Mouse (Mus musculus) cerebellum, adult 9-11 months (tissue): ENCODE data around the gene Mfge8.

ENCODE experiments used
- DNase-seq: peaks from one replicate; pipeline ENCODE4 v3.0.0; 2022

Gene Mfge8

DNA sequence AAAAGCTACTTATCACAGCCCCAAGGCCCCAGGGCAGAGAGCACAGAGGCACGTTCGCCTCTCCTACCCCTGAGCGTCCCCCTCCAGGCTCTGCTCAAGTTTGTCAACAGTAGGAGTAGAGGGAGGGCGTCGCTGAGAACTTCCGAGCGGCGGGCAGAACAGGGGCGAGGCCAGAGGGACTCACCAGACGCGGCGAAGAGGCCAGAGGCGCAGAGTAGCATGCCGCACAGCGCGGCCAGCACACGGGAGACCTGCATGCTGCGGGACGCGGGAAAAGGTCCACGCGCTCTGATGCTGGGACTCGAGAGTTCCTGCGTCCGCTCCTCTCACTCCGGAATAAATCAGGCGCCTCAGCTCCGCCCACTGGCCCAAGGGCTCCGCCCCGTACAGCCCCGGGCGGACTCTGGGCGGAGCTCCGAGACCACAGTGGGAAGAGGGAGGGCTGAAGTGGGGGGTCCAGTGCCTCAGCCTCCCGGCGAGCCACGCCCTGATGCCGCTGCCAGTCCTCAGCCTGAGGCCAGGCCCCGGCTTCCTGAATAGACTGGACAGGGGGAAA, at the start of gene Mfge8:
TSS of gene Mfge8 (minus strand) at position 350 of the 556 bp plus-strand sequence.
- peak; percentile 52 for DNase-seq

- peak; percentile 74 for DNase-seq
Measured at GRCm38 (mm10) chr7:79194560-79195413, 45.9 kb upstream of the Mfge8 start.

GRCm38 (mm10) chr7:79193936-79194335, 45.1 kb upstream of the Mfge8 start:
- no peak for DNase-seq

DNA sequence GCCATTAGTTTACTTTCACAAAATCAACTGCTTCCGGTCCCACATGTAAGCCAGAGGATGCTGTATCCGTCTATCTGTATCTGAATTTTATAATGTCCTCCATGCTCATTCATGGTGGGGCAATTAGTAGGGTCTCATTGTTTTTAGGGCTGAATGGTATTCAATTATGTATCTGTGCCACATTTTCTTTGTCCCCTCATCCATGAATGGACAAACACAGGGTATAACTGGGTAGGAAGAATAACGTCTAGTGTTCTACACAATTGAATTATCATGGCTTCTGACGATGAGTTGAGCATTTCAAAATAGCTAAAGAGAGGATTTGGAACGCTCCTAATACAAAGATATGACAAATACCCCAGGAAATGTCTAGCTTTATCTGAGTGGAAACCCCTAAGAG, 42.6 kb upstream of the Mfge8 start:
- no peak for DNase-seq

DNA sequence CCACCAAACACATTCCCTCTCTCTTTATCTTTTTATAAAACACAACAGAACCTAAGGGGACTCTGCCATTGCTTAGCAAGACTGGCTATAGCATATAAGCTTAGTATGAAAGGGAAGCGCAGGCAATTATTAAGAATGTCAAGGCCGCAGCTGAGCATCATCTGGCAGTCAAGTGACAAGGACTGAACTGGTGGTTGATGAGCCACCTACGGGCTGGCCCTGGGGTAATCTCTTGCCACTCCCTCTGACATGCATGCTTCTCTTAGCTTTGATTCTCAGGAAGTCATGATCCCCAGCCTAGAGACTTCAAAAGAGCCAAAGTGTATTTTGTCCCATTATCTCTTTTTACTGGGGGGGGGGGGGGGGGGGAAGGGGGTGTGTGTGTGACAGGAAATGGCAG, 41.7 kb upstream of the Mfge8 start:
- DNase-seq = no peak

DNA sequence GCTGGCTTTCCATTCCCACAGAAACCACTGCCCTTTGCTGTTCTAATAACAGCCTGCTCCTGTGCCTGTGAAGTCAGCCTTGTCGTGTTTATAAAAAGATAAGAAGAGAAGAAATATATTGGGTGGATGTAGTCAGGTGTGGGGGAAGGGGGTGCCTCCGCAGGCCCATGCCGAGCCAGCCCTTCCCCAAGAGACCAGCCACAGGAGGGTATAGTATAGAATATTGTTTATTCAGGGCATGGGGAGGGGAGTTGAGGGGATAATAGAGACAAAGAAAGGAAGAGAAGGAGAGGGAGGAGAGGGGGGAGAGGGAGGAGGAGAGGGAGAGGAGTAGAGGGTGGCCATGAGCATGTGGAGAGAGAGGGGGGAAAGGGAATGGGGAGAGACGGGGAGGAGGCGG, 40.4 kb upstream of the Mfge8 start:
- DNase-seq = no peak

DNA sequence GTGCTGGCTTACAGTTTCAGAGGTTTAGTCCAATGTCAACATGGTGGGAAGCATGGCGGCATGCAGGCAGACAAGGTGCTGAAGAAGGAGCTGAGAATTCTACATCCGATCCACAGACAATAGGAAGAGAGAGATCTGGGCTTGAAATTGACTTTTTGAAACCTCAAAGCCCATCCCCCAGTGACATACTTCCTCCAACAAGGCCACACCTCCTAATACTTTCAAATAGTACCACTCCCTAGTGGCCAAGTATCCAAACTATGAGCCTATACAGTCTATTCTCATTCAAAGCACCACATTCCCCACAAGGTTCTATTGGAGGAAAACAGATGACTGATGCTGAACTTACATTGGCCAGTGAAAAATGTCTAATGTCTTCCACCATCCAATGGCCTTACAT, 38.7 kb upstream of the Mfge8 start:
- no peak for DNase-seq

GRCm38 (mm10) chr7:79183417-79183816, 34.6 kb upstream of the Mfge8 start:
- DNase-seq = no peak

- DNase-seq = no peak
Measured at GRCm38 (mm10) chr7:79173800-79174199, 24.9 kb upstream of the Mfge8 start.

GRCm38 (mm10) chr7:79171782-79172181, 22.9 kb upstream of the Mfge8 start:
- DNase-seq = no peak

- no peak for DNase-seq
Measured at GRCm38 (mm10) chr7:79167006-79167562, 18.2 kb upstream of the Mfge8 start.

DNA sequence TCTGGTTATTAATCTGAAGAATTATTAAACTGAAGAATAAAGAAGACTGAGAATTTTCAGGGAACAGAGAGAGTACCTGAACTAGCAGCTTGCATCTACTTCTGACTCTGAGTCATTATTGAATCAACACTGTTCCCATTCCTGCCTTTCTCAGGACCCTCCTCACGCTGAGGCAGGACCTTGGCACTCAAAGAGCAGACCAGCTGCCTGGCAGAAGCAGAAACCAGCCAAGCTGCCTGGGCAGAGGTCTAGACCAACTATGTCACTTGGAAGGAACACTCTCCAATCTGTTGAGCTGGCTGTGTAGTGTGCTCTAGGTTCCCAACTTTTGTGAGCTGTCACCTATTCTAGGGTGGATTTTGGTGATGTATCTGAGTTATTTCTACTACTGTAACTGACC, 10.5 kb upstream of the Mfge8 start:
- no peak for DNase-seq

- DNase-seq = no peak
Measured at GRCm38 (mm10) chr7:79149522-79149921, 662 bp upstream of the Mfge8 start.

- no peak for DNase-seq
Measured at GRCm38 (mm10) chr7:79147931-79148653, 768 bp downstream of the Mfge8 start.

DNA sequence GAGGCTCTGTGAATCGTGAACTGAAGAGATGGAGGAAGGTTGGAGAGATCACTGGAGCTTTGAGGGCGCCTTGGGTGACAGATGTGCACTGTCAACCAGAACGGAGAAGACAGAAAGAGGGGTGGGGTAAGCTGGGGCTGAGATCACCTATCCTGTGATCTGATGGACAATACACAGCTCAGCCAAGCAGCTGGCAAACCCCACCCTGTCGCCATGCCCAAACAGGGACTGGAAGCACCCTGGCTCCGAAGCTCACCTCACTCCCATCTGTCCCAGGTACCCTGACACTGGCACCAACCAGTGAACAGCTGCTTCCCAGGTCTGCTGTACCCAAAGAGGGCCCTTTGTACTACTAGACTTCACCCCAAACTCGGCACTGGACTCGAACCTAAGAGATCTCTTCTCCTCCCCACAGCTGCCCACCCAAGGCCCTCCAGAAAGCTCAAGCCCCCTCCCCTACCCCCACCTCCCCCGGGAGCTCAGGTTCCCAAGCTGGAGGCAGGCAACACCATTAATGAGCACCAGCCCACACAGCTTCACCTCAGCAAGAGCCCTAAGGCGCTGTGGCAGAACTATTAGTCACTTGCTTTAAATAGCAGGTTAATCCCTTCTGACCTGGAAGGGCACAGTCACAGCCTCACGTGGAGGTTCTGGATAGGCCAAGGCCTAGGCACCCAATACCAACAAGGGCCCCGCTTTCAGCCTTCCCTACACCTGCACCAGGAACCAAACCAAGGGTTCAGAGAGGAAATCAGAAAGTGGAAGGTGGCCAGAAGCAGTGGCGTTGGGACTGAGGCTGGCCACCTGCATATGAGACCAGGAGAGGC, 1.6 kb downstream of the Mfge8 start:
- no peak for DNase-seq

GRCm38 (mm10) chr7:79140897-79141296, 8.0 kb downstream of the Mfge8 start:
- peak; percentile 59 for DNase-seq

GRCm38 (mm10) chr7:79139891-79140591, 8.8 kb downstream of the Mfge8 start:
- DNase-seq = no peak

- DNase-seq = no peak
Measured at GRCm38 (mm10) chr7:79139328-79139824, 9.5 kb downstream of the Mfge8 start.

- no peak for DNase-seq
Measured at GRCm38 (mm10) chr7:79133391-79133790, 15.5 kb downstream of the Mfge8 start.

DNA sequence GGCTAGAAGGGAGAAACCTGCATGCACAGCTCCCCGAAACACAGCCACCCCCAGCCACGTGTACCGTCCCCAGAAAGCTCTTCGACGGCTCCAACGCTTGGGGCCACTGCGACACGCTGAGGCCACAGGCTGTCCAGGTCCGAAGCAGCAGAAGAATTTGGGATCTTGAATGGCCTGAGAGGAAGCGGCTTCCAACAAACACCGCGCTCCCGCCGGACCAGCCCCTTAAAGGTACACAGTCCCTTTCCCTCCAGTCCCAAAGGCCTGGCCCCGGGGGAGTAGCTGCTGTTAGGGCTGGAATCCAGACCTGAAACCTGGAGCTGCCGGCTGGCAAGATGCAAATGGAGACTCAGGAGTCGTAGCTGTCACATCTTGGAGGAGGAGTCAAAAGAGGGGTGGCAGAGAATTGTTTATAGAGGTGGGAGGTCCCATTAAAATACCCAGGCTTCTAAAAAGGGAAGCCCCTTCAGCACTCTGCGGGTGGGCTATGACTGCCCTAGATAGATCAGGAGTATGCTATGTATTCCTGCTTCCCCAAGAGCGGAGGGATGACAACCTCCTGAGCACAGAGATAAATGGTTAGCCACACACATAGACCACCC, 17.9 kb downstream of the Mfge8 start, which contains the start of gene Hapln3:
TSS of gene Hapln3 (minus strand) at position 176 of the 602 bp plus-strand sequence.
- no peak for DNase-seq

DNA sequence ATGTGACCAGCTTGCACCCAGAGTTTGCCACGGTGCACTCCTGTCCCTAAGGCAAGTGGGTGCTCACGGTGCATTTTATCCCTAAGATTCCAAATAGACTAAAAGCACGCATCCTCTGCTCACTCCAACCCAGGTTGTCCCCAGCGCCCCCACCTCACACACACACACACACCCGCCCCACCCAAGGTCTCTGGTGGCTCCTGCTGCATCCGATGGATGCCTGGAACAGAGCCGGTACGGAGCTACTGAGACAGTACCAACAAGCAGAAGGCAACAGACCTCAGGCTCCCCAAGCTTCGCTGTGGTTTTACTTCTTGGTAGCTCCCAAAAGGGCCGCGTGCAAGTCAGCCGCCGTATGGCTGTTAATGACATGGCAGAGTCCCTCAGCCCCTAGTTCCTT, 18.5 kb downstream of the Mfge8 start:
- DNase-seq = no peak
